Mouse (Mus musculus) B cell, adult (primary cell): ENCODE data around the gene Asrgl1. TPM values are rescaled to one million over a fixed set of nuclear protein-coding genes. Genes with fewer than 3 reads are reported as not detected.

Experiments used
- total RNA-seq: library from RNA; stranded (reverse); gene quantifications from 4 replicates; pipeline ENCODE4 v1.2.4, GENCODE M21; 2023; ENCODE audit not compliant: inconsistent age

The Asrgl1 gene
- 22.6 to 36.7 TPM (median 30.9 TPM) in 4 replicates for total RNA-seq

GRCm38 (mm10) chr19:9135512-9136331, at the start of gene Asrgl1:
Gene Asrgl1, minus strand, starts transcription at chr19:9135636.

GRCm38 (mm10) chr19:9087821-9088220, 47.6 kb downstream of the Asrgl1 start, which contains the start of gene Scgb1a1:
Gene Scgb1a1, minus strand, starts transcription at chr19:9087958.

Other genes with a start within 250 kb of the Asrgl1 start
- gene 1810009A15Rik, start 246.8 kb downstream of the Asrgl1 start, total RNA-seq, result 37.3 to 46.2 TPM (median 41.3 TPM) in 4 replicates
- 3.4 to 6.4 TPM in 2 of 4 replicates, not detected in the others for gene Gm49416, start 246.7 kb downstream of the Asrgl1 start, total RNA-seq
- 17.3 to 21.1 TPM (median 20.2 TPM) in 4 replicates for gene Ints5, start 242.6 kb downstream of the Asrgl1 start, total RNA-seq
- gene Ganab, start 237.6 kb downstream of the Asrgl1 start, total RNA-seq, result 154 to 162 TPM (median 156 TPM) in 4 replicates
- gene B3gat3, start 215.3 kb downstream of the Asrgl1 start, total RNA-seq, result 64.7 to 70.7 TPM (median 65.6 TPM) in 4 replicates
- 3.7 to 4.9 TPM (median 4.3 TPM) in 4 replicates for gene Rom1, start 206.3 kb downstream of the Asrgl1 start, total RNA-seq
- gene Eml3, start 206.1 kb downstream of the Asrgl1 start, total RNA-seq, result 81.6 to 99.9 TPM (median 83.4 TPM) in 4 replicates
- gene Mta2, start 193.8 kb downstream of the Asrgl1 start, total RNA-seq, result 194 to 213 TPM (median 202 TPM) in 4 replicates
- gene Tut1, start 181.8 kb downstream of the Asrgl1 start, total RNA-seq, result 41.4 to 46.3 TPM (median 43.1 TPM) in 4 replicates
- gene Eef1g, start 168.6 kb downstream of the Asrgl1 start, total RNA-seq, result 498 to 534 TPM (median 511 TPM) in 4 replicates
- gene Ahnak, start 146.4 kb downstream of the Asrgl1 start, total RNA-seq, result 110 to 155 TPM (median 141 TPM) in 4 replicates
- not detected in 4 replicates for gene Scgb1a1, start 47.7 kb downstream of the Asrgl1 start, total RNA-seq